Mouse (Mus musculus) heart, postnatal 25 days (tissue): ENCODE results near the gene Spns2. TPM values are rescaled to one million over a fixed set of nuclear protein-coding genes. Genes with fewer than 3 reads are reported as not detected.
A peak's percentile ranks its signal among the peaks of the same experiment; 100 is the strongest.
"Not testable (repeated sequence)": the region's sequence is repeated elsewhere in the genome, so short reads cannot be mapped to it uniquely, and the experiment has no call there.

Experiments
- DNase-seq: peaks from one replicate; pipeline ENCODE4 v3.0.0; 2022; ENCODE audit warnings: low spot score
- intact Hi-C: fragments of 180-260 bp; cut with DNase I; formaldehyde crosslinking; loops from one replicate; pipeline ENCODE4 v1.15.1; 2025
- total RNA-seq, 2 experiments: library from RNA; stranded (reverse); gene quantifications; 2 replicates each; pipeline ENCODE4 v1.2.3; 2021

Gene Spns2
- total RNA-seq, 2 experiments from 2014 or later, result 9.2 to 12.9 TPM

DNA sequence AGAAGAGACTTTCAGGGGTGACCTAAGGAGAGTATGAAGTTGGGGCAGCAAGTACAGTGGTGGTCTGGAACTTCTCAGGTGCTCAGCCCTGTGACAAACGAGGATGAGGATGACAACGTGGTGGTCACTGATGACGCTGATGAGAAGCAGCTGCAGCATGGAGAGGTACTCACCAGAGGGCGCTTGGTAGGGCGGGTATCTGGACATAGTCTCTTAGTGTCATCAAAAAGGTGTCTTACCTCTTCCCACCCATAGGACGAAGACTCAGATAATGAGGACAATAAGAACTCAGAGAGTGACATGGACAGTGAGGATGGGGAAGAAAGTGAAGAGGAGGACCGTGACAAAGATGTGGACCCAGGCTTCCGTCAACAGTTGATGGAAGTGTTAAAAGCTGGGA, 42.2 kb downstream of the Spns2 start:
- DNase-seq, result no peak
- intact Hi-C loops, result no loop called here

DNA sequence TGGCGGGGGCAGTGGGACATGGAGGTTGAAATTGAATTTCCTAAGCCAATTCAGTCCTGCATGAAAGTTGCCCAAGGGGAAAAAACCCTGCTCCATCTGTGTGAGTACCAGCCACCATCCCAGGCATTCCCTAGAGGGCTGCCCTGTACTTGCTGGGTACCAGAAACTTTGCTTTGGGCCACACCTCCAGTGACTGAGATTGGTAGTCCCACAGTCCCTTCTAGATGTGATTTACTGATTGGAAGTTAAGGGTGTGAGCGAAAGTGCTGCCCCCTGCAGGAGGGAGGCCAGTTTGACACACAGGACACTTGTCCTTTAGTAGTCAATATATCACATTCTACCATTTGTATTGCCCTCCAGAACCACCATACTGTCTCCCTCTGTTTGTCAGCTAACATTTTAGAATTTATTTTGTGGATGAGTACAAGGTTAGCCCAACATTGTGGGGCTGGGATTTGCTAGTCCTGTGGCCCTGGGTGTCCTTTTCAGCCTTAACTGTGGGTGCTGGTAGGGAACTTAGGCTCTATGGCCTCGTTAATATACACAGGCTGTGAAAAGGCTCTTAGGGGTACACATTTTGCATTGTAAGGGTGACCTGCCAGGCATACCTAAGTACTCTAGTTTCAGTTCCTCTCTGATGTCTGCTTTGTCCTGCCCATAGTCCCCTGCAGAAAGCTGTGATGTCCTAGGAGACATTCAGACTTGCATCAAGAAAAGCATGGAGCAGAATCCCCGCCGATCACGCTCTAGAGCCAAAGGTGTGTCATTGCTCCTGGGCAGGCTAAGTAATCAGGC, 43.2 kb downstream of the Spns2 start:
- no peak for DNase-seq
- intact Hi-C loops, result no loop called here

DNA sequence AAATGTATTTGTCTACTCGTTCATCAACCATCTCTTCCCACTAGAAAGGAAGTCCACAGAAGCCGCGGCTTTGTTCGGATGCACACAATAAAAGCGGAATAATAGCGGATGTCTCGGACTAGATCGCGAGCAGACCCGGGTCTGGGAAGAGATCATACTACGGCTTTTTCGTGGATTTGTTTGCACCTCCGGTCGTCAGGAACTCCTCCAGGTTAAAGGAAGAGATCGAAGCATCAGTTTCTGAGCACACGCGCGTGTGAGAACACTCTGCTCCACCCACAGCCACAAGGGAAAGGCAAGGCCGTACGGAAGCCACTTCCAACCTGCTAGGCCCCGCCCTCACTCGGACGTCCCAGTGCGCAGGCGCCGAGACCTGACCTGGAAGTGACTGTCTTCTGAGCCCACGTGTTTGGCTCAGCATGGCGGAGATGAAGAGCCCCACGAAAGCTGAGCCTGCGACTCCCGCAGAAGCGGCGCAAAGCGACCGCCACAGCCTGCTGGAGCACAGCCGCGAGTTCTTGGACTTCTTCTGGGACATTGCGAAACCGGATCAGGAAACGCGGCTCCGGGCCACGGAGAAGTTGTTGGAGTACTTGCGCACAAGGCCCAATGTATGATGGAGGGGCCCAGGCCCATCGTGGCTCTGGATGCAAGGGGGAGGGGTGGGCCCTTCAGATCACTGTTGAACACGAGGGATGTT, 48.6 kb downstream of the Spns2 start, which contains the start of gene Mybbp1a:
Mybbp1a (plus strand) TSS at position 391 of the 700 bp plus-strand sequence.
- peak; percentile 95 for DNase-seq
- intact Hi-C loops, result loop anchor here (5.0 kb wide), 1 partner anchor 46 kb away; the partner anchor contains the start of gene Spns2

DNA sequence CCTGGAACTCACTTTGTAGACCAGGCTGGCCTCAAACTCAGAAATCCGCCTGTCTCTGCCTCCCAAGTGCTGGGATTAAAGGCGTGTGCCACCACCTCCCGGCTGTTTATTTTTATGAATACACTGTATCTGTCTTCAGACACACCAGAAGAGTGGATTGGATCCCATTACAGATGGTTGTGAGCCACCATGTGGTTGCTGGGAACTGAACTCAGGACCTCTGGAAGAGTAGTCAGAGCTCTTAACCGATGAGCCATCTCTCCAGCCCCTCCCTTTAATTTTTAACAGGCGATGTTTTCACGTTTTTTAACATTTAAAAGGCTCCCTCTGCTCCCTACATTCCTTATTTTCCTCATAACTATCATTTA, 49.1 kb downstream of the Spns2 start:
- not testable (repeated sequence) for DNase-seq
- intact Hi-C loops, result loop anchor here (5.0 kb wide), 1 partner anchor 47 kb away; the partner anchor contains the start of gene Spns2

DNA sequence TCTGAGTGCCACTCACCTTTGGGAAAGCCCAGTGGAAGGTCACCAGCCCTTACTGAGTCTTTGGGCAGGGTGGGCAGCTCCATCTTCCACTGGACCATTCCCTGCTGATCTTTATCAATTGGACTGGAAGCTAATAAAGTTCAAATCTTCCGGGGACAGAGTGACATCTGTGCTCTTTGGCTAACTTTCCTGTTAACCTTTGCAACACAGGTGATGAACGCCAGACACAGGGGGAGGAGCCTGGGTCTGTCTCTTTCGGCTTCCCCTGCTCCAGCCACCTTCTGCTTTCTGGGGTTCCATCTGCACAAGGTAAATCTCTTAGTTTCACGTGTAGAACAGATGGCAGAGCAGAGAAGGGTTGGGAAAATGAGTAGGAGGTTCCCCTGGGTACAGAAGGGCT, 51.3 kb downstream of the Spns2 start:
- DNase-seq, result no peak
- intact Hi-C loops, result no loop called here

DNA sequence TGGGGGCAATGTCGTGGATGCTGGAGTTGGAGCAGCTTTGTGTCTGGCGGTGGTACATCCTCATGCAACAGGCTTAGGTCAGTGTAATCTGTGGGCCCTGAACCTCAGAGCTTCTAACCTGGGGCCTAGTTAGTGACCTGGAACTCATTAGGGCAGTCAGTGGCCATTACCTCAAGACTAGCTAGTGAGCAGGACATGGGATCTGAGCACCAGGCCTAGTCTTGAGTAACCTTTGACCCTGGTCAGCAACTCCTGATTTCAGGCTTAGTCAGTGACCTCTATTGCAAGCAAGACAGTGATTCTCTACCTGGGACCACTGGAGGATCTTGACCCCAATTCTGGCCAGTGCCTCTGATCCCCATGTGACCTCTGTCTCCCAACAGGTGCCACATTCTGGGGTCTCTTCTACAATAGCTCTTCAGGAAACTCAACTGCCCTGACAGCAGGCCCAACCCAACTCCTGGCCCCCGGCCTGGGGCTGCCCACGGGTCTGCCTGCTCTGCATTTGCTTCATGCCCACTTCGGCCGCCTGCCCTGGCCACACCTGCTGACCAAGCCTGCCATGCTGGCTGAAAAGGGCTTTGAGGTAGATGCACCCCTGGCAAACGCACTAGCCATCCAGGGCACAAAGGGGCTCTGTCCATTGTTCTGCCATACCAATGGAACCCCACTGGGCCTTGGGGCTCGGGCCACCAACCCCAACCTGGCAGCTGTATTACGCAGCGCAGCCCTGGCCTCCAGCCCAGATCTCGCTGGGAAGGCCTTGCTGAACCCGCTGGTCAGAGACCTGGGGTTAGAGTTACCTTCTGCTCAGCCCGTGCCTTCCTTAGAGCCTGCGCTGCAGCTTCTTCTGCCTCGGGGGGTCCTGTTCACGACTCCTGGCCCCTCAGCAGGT, 52.7 kb downstream of the Spns2 start:
- no peak for DNase-seq
- intact Hi-C loops, result no loop called here

DNA sequence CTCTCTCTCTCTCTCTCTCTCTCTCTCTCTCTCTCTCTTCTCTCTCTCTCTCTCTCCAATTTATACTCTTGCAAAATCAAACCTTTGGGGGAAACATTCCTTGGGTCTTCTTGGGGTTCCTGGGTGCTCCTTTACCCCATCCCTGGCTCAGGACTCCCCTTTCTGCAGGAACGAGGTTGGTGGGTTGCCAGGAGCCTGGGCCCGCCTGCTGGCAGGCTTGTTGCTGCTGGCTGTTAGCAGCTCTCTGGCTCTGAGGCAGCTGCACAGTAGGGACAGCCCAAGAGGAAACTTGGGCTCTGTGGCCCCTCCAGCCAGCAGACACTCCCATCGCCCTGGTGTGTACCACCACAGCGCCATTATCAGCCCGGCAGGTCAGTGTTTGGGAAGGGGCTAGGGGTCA, 53.4 kb downstream of the Spns2 start:
- intact Hi-C loops, result no loop called here
- DNase-seq, result no peak

DNA sequence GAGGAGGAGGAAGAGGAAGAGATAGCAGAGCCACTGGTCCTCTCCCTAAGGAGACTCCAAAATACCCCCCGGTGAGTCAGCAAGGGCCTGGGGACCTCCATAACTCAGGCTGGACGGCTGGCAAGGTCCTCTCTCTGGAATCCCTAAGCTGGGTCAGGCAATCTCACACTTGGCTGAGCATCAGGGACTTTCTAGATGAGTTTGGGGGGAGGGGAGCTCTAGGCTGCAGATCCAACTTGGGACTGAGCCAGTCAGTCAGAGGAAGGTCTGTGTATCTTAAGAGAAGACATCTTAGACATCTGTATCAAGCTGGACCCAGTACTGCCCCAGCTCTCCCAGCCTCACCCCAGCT, 54.0 kb downstream of the Spns2 start:
- intact Hi-C loops, result no loop called here
- DNase-seq, result no peak

DNA sequence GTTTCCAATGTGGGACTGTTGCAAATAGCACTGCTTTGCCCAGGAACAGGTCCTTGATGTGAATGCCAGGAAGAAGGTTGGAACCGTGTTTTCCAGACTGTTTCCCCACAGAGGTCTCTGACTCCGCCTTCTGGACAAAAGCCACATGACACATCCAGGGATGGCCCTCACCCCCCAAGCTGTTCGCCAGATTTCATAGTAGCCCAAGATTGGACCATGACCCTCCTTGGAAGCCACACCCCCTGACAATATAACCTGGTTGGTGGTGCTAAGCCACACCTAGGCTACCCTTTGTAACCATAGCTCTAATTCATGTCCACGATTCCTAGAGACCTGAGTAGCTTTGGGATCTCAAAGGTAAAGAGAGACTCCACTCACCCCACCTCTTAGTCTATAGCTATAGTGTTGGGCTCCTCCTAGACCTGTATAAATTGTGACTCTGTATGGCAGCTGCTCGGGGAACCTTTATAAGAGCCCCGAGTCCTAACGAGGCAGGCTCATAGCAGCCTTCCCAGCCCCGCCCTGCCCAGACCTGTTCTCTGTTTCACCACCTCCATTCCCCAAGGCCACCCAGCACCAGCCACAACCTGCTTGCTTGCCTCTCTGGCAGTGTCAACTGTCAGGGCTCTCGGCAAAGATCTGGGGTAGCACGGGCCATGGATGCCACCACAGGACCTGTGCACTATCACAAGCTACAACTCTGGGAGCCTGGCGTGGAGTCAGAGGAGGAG, 54.6 kb downstream of the Spns2 start, which contains the start of gene Ggt6:
Ggt6 (plus strand) TSS at position 564 of the 731 bp plus-strand sequence.
- no peak for DNase-seq
- intact Hi-C loops, result no loop called here

DNA sequence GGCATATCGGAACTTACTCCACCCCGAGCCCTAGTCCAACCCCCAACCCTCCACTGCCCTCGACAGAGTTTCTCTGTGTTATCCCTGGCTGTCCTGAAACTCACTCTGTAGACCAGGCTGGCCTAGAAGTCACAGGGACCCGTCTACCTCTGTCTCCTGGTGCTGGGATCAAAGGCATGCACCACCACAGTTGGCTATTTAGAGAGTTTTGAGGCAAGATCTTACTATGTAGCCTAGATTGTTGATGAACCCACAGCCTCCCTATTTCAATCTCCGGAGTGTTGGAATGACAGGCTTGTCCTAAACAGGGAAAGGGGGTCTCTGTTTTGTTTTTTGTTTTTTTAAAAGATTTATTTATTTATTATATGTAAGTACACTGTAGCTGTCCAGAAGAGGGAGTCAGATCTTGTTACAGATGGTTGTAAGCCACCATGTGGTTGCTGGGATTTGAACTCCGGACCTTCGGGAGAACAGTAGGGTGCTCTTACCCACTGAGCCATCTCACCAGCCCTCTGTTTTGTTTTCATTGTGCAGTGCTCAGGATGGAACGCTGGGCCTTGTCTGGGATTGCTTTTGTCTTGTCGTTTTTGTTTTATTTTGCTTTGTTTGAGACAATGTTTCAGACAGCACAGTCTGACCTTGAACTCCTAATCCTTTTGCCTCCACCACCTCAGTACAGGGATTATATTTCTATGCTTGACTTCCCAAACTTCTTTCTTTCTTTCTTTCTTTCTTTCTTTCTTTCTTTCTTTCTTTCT, 59.2 kb downstream of the Spns2 start:
- intact Hi-C loops, DNase-seq: not testable (repeated sequence)

DNA sequence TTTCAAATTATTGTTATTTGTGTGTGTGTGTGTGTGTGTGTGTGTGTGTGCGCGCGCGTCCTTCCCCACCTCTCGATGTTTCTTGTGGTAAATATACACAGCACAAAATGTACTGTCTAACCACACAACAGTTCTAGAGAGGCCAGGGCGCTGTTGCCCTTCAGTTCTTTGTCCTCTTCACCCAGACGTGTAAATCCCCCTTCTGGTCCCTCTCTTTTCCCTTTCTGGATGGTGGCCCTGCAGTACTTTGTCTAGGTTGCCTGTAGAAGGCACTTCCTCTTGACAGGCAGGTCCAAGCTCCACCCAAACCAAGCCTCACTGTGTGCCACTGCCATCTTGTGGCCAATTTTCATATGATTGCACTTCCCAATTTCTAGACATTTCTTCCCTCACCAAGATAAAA, 60.4 kb downstream of the Spns2 start:
- intact Hi-C loops, result loop anchor here (2.0 to 5.0 kb wide), 2 partner anchors 136 to 207 kb away; no protein-coding TSS in a partner anchor
- DNase-seq, result peak; percentile 62

DNA sequence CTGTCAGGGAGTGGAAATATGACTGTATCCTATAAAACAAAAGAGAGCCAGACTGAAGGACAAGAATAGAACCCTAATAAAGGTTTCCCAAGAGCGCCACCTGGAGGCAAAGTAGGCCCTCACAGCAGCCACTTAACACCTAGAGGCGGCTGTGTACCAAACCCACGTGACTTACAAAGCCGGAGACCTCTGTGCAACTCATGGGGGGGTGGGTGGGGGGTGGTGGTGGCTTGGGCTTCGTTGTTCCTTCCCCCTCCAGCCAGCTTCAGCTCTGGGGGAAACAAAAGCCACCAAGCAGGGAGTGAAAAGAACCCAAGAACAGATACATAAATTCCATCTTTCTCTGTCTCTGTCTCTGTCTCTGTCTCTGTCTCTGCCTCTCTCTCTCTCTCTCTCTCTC, 61.0 kb downstream of the Spns2 start:
- DNase-seq, result no peak

DNA sequence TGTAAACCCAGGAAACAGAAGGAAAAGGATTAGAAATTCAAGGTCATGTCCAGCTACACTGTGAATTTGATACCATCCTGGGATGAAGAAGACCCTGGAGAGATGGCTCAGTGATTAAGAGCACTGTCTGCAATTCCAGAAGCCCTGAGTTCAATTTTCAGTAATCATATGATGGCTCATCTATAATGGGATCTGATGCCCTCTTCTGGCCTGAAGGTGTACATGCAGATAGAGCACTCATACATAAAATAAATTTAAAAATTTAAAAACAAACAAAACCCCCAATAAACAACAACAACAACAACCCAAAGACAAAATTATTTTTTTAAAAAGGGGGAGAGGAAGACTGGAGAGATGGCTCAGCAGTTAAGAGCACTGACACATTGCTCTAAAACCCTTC, 62.8 kb downstream of the Spns2 start:
- no peak for DNase-seq
- intact Hi-C loops, result loop anchor here (1.0 to 5.0 kb wide), 2 partner anchors 57 to 205 kb away; no protein-coding TSS in a partner anchor

More for the DNA sequence above, 61.0 kb downstream of the Spns2 start:
- intact Hi-C loops, result loop anchor here (1.0 to 5.0 kb wide), 4 partner anchors 17 to 206 kb away; partner anchors contain the start of gene Smtnl2

DNA sequence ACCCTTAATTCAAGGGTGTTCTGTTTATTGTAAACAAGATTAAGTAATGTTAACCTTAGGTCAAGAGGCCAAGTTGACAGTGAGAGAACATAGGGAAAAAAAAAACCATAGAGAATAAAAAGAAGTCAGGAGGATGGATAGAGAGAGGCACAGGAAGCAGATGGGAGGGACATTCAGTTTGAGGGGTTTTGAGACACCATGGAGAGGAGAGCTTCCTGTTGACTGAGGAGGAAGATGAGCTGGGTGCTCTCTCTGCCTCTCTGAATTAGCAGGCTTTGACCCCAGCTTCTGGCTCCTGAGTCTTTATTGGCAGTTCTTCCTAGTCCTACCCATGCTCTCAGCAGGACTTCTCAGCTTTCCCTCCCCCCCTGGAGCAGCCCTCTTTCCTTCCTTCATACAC, 64.5 kb downstream of the Spns2 start:
- intact Hi-C loops, result loop anchor here (2.0 to 5.0 kb wide), 2 partner anchors 14 to 203 kb away; partner anchors contain the start of gene Smtnl2
- DNase-seq, result no peak

DNA sequence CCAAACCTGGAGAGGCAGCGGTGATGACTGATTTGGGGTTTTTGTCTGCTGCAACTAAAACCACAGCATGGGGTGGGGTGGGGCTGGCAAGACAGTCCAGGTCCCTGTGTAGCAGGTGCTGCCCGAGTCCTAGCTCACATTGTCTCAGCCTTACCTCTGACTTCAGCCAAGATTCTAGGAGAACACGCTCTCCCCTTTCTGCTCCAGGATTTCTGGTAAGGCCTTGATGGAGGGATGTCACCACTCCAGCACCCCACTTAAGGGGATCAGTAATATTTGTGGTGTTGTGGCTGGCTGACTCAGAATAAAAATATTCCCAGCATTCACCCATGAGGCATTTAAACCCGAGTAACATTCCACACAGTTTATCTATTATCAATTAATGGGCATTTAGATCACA, 66.0 kb downstream of the Spns2 start:
- intact Hi-C loops, result loop anchor here (2.0 kb wide), 1 partner anchor 13 kb away; the partner anchor contains the start of gene Smtnl2
- DNase-seq, result no peak

DNA sequence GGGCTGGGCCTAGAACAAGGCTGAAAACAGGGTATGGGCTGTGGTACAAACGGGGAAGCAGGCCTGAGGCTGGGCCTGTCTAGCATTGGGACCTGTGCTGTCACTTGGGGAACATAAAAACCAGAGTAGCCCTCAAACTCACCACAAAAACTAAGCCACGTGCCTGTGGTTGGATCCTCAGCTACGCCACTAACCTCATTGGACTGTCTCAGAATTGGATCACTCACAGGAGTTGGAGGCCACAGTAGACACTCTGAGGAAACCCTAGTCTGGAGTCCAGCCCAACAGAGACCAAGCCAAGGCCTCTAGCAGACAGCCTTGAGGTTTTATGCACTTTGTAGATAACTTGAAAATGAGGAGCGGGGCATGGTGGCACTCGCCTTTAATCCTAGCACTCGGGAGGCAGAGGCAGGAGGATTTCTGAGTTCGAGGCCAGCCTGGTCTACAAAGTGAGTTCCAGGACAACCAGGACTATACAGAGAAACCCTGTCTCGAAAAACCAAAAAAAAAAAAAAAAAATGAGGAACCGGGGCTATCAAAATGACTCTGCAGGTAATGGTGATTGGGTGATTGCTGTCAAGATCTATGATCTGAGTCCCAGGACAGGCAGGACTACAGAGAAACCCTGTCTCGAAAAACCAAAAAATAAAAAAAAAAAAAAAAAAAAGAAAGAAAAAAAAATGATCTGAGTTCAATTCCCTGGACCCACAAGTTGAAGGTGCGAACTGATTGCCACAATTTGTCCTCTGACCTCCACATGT, 68.0 kb downstream of the Spns2 start:
- intact Hi-C loops, result no loop called here
- DNase-seq, result no peak

DNA sequence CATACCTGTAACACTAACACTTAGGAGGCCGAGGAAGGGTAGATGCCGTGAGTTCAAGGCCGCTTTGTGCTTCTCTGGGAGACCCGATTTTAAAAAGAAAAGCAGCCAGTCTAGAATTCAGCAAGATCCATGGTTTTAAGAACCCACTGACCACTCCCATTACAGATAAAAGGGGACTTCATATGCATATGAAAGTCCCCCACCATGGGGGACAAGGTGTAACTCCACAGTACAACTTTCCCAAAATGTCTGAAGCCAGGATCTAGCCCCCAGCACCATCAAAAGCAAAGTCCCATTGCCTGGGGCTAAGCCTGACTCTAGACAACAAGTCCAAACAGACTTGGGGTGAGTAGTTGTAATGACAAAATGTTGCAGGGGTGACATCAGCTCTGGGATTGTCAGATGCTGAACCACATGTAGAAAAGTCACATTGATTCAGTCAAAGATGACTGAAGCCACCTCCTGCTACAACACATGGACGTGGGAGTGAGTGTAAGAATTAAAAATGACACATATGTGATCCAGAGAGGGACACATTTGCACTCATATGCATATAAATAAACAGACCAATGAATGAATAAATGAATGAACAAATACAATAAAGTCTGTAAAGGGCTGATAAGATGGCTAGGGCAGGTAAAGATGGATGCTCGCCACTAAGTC, 69.1 kb downstream of the Spns2 start:
- intact Hi-C loops, result no loop called here
- DNase-seq, result no peak
